Mouse (Mus musculus) CD4-positive, CD25-positive, alpha-beta regulatory T cell, adult 4 months (primary cell): ENCODE measurements at regions not wholly inside any gene's neighbourhood (a gene's known extent, or its start where the extent isn't known, plus 50 kb on each side); places are given as distances from the start of the nearest gene placed in this dataset.

Experiments
- ATAC-seq: one replicate; pipeline ENCODE4 v1.8.0; 2017

GRCm38 (mm10) chr3:144011456-144012025 is 193.5 kb downstream of the Lmo4 start:
- ATAC-seq, result no peak

- no peak for ATAC-seq
Measured at GRCm38 (mm10) chr3:144010558-144010957, 194.5 kb downstream of the Lmo4 start.

- ATAC-seq, result no peak
Measured at GRCm38 (mm10) chr3:144007111-144007619, 197.9 kb downstream of the Lmo4 start.

- ATAC-seq, result no peak
Measured at GRCm38 (mm10) chr3:143997909-143998308, 207.1 kb downstream of the Lmo4 start.

GRCm38 (mm10) chr3:143995045-143995444 is 210.0 kb downstream of the Lmo4 start:
- ATAC-seq, result no peak

- ATAC-seq, result no peak
Measured at GRCm38 (mm10) chr3:143988991-143989390, 216.0 kb downstream of the Lmo4 start.

GRCm38 (mm10) chr3:143988037-143988436 is 217.0 kb downstream of the Lmo4 start:
- no peak for ATAC-seq

GRCm38 (mm10) chr3:143986798-143987197 is 218.2 kb downstream of the Lmo4 start:
- ATAC-seq, result no peak

- no peak for ATAC-seq
Measured at GRCm38 (mm10) chr3:143986200-143986506, 218.9 kb downstream of the Lmo4 start.

- ATAC-seq, result no peak
Measured at GRCm38 (mm10) chr3:143985349-143986199, 219.4 kb downstream of the Lmo4 start.

GRCm38 (mm10) chr3:143978703-143979102 is 226.3 kb downstream of the Lmo4 start:
- ATAC-seq, result no peak

- ATAC-seq, result no peak
Measured at GRCm38 (mm10) chr3:143977886-143978447, 227.1 kb downstream of the Lmo4 start.

- ATAC-seq, result no peak
Measured at GRCm38 (mm10) chr3:143973582-143973981, 231.4 kb downstream of the Lmo4 start.

GRCm38 (mm10) chr3:143972351-143972750 is 232.7 kb downstream of the Lmo4 start:
- ATAC-seq, result no peak

GRCm38 (mm10) chr3:143970771-143971170 is 234.2 kb downstream of the Lmo4 start:
- no peak for ATAC-seq

- ATAC-seq, result no peak
Measured at GRCm38 (mm10) chr3:143955508-143955907, 249.5 kb downstream of the Lmo4 start.

- ATAC-seq, result no peak
Measured at GRCm38 (mm10) chr3:143954822-143955221, 250.2 kb downstream of the Lmo4 start.

- ATAC-seq, result no peak
Measured at GRCm38 (mm10) chr3:143952289-143952688, 252.7 kb downstream of the Lmo4 start.

GRCm38 (mm10) chr3:143949656-143950055 is 255.4 kb downstream of the Lmo4 start:
- no peak for ATAC-seq

- ATAC-seq, result no peak
Measured at GRCm38 (mm10) chr3:143949026-143949637, 255.9 kb downstream of the Lmo4 start.

GRCm38 (mm10) chr3:143947938-143948267 is 257.1 kb downstream of the Lmo4 start:
- no peak for ATAC-seq

GRCm38 (mm10) chr3:143947079-143947937 is 257.7 kb downstream of the Lmo4 start:
- ATAC-seq, result no peak
